Mouse (Mus musculus): ENCODE measurements around the gene Zfp69.

Zfp69 gene

GRCm38 (mm10) chr4:120885208-120886120 lies 66.0 kb downstream of the Zfp69 start:
- no peak for DNase-seq

- no peak for DNase-seq
Measured at GRCm38 (mm10) chr4:120882002-120882625, 69.4 kb downstream of the Zfp69 start.

DNA sequence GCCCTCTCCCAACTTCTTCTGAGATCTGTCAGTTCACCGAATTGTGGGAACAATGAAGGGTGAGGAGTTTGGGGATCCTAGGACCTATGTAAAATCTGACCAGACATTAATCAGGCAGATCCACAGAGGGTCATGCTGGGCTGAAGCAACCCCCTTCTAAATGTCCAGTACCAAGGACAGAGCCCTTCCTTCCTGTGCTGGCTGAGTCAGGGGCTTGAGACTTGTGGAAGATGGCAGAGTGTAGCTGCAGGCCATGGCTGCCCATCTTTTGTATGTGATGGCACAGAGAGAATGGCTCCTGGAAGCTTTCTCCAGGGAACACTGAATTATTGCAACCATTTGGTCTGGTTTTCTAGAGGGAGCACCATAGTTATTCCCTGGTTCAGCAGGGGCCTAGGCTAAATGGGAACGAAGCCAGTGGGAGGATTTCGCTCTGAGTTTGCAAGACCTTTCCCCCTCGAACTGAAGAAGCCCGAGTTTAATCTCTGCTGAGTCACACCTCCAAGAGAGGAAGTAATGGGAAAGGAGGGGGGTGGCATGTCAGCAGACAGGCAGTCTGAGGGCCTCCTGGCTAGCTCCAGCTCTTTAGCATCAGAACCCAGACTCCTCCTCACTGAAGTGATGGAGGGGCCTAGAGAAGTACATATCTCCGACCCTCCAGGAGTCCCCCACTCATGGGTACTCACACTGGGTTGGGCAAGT lies 70.6 kb downstream of the Zfp69 start:
- no peak for DNase-seq

Measured in kidney, adult 9 months (tissue).